Mouse (Mus musculus) stomach, embryonic 15.5 days (tissue): ENCODE results near the gene Olfr718-ps1. TPM values are rescaled to one million over a fixed set of nuclear protein-coding genes. Genes with fewer than 3 reads are reported as not detected.
"Not testable (repeated sequence)": the region's sequence is repeated elsewhere in the genome, so short reads cannot be mapped to it uniquely, and the experiment has no call there.

Source experiments
- ATAC-seq: fragments of 200-750 bp; cut with Nextera tagmentation; 2 replicates; pipeline ENCODE4 v1.8.0; 2017; ENCODE audit warnings: low read depth, moderate number of reproducible peaks, moderate TSS enrichment; ENCODE audit not compliant: insufficient read depth, low FRiP score
- H3K27ac ChIP-seq: fragments of 300-500 bp; sonication (generic); 2 replicates; pipeline ENCODE4 v1.5.1; 2015; ENCODE audit warnings: mild to moderate bottlenecking, inconsistent platforms
- H3K27me3 ChIP-seq: fragments of 300-500 bp; sonication (generic); replicated peaks from 2 replicates; pipeline ENCODE4 v1.6.1; 2015; ENCODE audit warnings: inconsistent platforms
- H3K36me3 ChIP-seq: fragments of 300-500 bp; sonication (generic); 2 replicates; pipeline ENCODE4 v1.6.1; 2015; ENCODE audit warnings: inconsistent platforms
- H3K4me1 ChIP-seq: fragments of 300-500 bp; sonication (generic); 2 replicates; pipeline ENCODE4 v1.6.1; 2015; ENCODE audit warnings: inconsistent platforms
- H3K4me2 ChIP-seq: fragments of 300-500 bp; sonication (generic); 2 replicates; pipeline ENCODE4 v1.6.1; 2015; ENCODE audit warnings: mild to moderate bottlenecking, inconsistent platforms
- H3K4me3 ChIP-seq: fragments of 300-500 bp; sonication (generic); replicated peaks from 2 replicates; pipeline ENCODE4 v1.5.1; 2015; ENCODE audit warnings: inconsistent platforms
- H3K9ac ChIP-seq: fragments of 300-500 bp; sonication (generic); 2 replicates; pipeline ENCODE4 v1.6.1; 2015; ENCODE audit warnings: inconsistent platforms
- H3K9me3 ChIP-seq: fragments of 300-500 bp; sonication (generic); 2 replicates; pipeline ENCODE4 v1.6.1; 2016; ENCODE audit warnings: inconsistent platforms
- WGBS: fragments of 180-500 bp; shearing (Covaris S2); methylation state at CpG from one replicate; pipeline ENCODE4 v1.1.7; 2015; 5-methylcytosine and 5-hydroxymethylcytosine counted together
- polyA plus RNA-seq: library from polyadenylated mRNA; unstranded; fragments of >200 nt; fragmentation: Nextera tagmentation; extraction: Ambion mirVana; gene quantifications from 2 replicates; pipeline ENCODE4 v1.2.1, GENCODE M21; 2015

Gene Olfr718-ps1
- not detected in 2 replicates for polyA plus RNA-seq

- Histone ChIP-seq H3K36me3 (no peaks in the 10 kb centered on the region), H3K27me3 (no peaks in the 10 kb centered on the region), H3K9ac (no peak within 1 kb of the TSS), H3K27ac (no peak within 1 kb of the TSS), H3K9me3 (no peaks in the 10 kb centered on the region), H3K4me1 (no peaks in the 10 kb centered on the region), H3K4me2 (no peak within 1 kb of the TSS), H3K4me3 (no peak within 1 kb of the TSS)
- ATAC-seq: no peak
- WGBS: 70% methylated on average over 3 of the region's 3 CpGs
These were observed at the start of gene Olfr718-ps1 for GRCm38 (mm10) chr5:143147481-143147880. Olfr718-ps1 (minus strand) TSS chr5:143147581.

- Histone ChIP-seq H3K4me1 (no peaks in the 10 kb centered on the region), H3K9ac (no peak overlapping the region), H3K4me3 (no peak overlapping the region), H3K36me3 (no peaks in the 10 kb centered on the region), H3K9me3 (no peaks in the 10 kb centered on the region), H3K27ac (no peak overlapping the region), H3K27me3 (no peaks in the 10 kb centered on the region), H3K4me2 (no peak overlapping the region)
- ATAC-seq: no peak
- 79% methylated on average over 4 of the region's 4 CpGs for WGBS
These were observed 49.1 kb upstream of the Olfr718-ps1 start for GRCm38 (mm10) chr5:143196506-143196905.

- Histone ChIP-seq H3K9ac (no peak overlapping the region), H3K4me3 (no peak overlapping the region), H3K27ac (no peak overlapping the region), H3K36me3 (no peaks in the 10 kb centered on the region), H3K27me3 (no peaks in the 10 kb centered on the region), H3K4me1 (no peaks in the 10 kb centered on the region), H3K4me2 (no peak overlapping the region), H3K9me3 (no peaks in the 10 kb centered on the region)
- 55% methylated on average over 2 of the region's 2 CpGs for WGBS
- ATAC-seq: no peak
These were observed 47.8 kb upstream of the Olfr718-ps1 start for GRCm38 (mm10) chr5:143195166-143195565.

- not testable (repeated sequence) for H3K4me2 ChIP-seq, H3K27me3 ChIP-seq, ATAC-seq, H3K9me3 ChIP-seq, H3K36me3 ChIP-seq, H3K4me1 ChIP-seq, H3K9ac ChIP-seq, H3K4me3 ChIP-seq, H3K27ac ChIP-seq
- 56% methylated on average over 8 of the region's 8 CpGs for WGBS
These were observed 47.4 kb upstream of the Olfr718-ps1 start for GRCm38 (mm10) chr5:143194747-143195146.

- 85% methylated on average over 8 of the region's 8 CpGs for WGBS
These were observed 45.4 kb upstream of the Olfr718-ps1 start for GRCm38 (mm10) chr5:143192806-143193205.

GRCm38 (mm10) chr5:143188014-143188413 lies 40.6 kb upstream of the Olfr718-ps1 start:
- H3K36me3 ChIP-seq, H3K4me2 ChIP-seq, H3K9me3 ChIP-seq, ATAC-seq, H3K27ac ChIP-seq, H3K4me1 ChIP-seq, H3K9ac ChIP-seq, H3K27me3 ChIP-seq, H3K4me3 ChIP-seq: not testable (repeated sequence)
- 56% methylated on average over 1 of the region's 1 CpGs for WGBS

More at GRCm38 (mm10) chr5:143192806-143193205, 45.4 kb upstream of the Olfr718-ps1 start:
- H3K27me3 ChIP-seq: no peaks in the 10 kb centered on the region
- H3K4me2 ChIP-seq: no peak overlapping the region
- H3K4me3 ChIP-seq: no peak overlapping the region
- no peak overlapping the region for H3K9ac ChIP-seq
- no peak for ATAC-seq
- no peaks in the 10 kb centered on the region for H3K36me3 ChIP-seq
- H3K4me1 ChIP-seq: no peaks in the 10 kb centered on the region
- H3K27ac ChIP-seq: no peak overlapping the region
- H3K9me3 ChIP-seq: no peaks in the 10 kb centered on the region

- Histone ChIP-seq H3K4me2 (peak within 1 kb of the TSS; percentile 82), H3K27me3 (no peaks in the 10 kb centered on the region), H3K27ac (peak within 1 kb of the TSS; percentile 83), H3K36me3 (peaks cover 29% of the 10 kb centered on the region), H3K9me3 (no peaks in the 10 kb centered on the region), H3K4me1 (peaks cover 10% of the 10 kb centered on the region), H3K9ac (peak within 1 kb of the TSS; percentile 65), H3K4me3 (peak within 1 kb of the TSS; percentile 85)
- peak; percentile 95 for ATAC-seq
- WGBS: under 1% methylated on average over 58 of the region's 58 CpGs
These were observed 33.1 kb upstream of the Olfr718-ps1 start, which contains the start of the genes Rbak and Spdye4b for GRCm38 (mm10) chr5:143180255-143181076. Rbak (minus strand) TSS chr5:143180775. Spdye4b (plus strand) TSS chr5:143181017.

- 31% methylated on average over 6 of the region's 6 CpGs for WGBS
- H3K4me2 ChIP-seq: peak overlapping the region; percentile 82
- peaks cover 10% of the 10 kb centered on the region for H3K4me1 ChIP-seq
- no peak overlapping the region for H3K27ac ChIP-seq
- no peak overlapping the region for H3K9ac ChIP-seq
- H3K9me3 ChIP-seq: no peaks in the 10 kb centered on the region
- peaks cover 42% of the 10 kb centered on the region for H3K36me3 ChIP-seq
- H3K4me3 ChIP-seq: peak overlapping the region; percentile 85; the same call in 1 of the 2 replicates
- ATAC-seq: no peak
- no peaks in the 10 kb centered on the region for H3K27me3 ChIP-seq
These were observed 31.8 kb upstream of the Olfr718-ps1 start for GRCm38 (mm10) chr5:143179179-143179578.

- peaks cover 57% of the 10 kb centered on the region for H3K36me3 ChIP-seq
- 91% methylated on average over 3 of the region's 3 CpGs for WGBS
These were observed 30.3 kb upstream of the Olfr718-ps1 start for GRCm38 (mm10) chr5:143177541-143178200.

GRCm38 (mm10) chr5:143175970-143176369 lies 28.6 kb upstream of the Olfr718-ps1 start:
- Histone ChIP-seq H3K4me1 (peaks cover 10% of the 10 kb centered on the region), H3K4me3 (no peak overlapping the region), H3K27me3 (no peaks in the 10 kb centered on the region), H3K9me3 (no peaks in the 10 kb centered on the region), H3K4me2 (no peak overlapping the region), H3K36me3 (peaks cover 72% of the 10 kb centered on the region), H3K27ac (no peak overlapping the region), H3K9ac (no peak overlapping the region)
- 87% methylated on average over 4 of the region's 4 CpGs for WGBS
- ATAC-seq: no peak

More at GRCm38 (mm10) chr5:143177541-143178200, 30.3 kb upstream of the Olfr718-ps1 start:
- peaks cover 10% of the 10 kb centered on the region for H3K4me1 ChIP-seq
- no peak overlapping the region for H3K27ac ChIP-seq
- H3K4me2 ChIP-seq: no peak overlapping the region
- H3K4me3 ChIP-seq: no peak overlapping the region
- no peaks in the 10 kb centered on the region for H3K27me3 ChIP-seq
- H3K9me3 ChIP-seq: no peaks in the 10 kb centered on the region
- no peak for ATAC-seq
- no peak overlapping the region for H3K9ac ChIP-seq

- peak; percentile 85 for ATAC-seq
- H3K27me3 ChIP-seq: no peaks in the 10 kb centered on the region
- H3K4me2 ChIP-seq: peak overlapping the region; percentile 35
- WGBS: 13% methylated on average over 18 of the region's 18 CpGs
- H3K4me1 ChIP-seq: no peaks in the 10 kb centered on the region; the same call in 1 of the 2 replicates
- H3K36me3 ChIP-seq: no peaks in the 10 kb centered on the region
- H3K4me3 ChIP-seq: no peak overlapping the region
- H3K9ac ChIP-seq: no peak overlapping the region
- H3K9me3 ChIP-seq: no peaks in the 10 kb centered on the region
- H3K27ac ChIP-seq: no peak overlapping the region
These were observed 18.2 kb upstream of the Olfr718-ps1 start for GRCm38 (mm10) chr5:143165508-143166070.

- H3K27me3 ChIP-seq: peaks cover 14% of the 10 kb centered on the region
- no peaks in the 10 kb centered on the region for H3K9me3 ChIP-seq
- no peak overlapping the region for H3K9ac ChIP-seq
- no peaks in the 10 kb centered on the region for H3K36me3 ChIP-seq
- H3K4me2 ChIP-seq: no peak overlapping the region
- ATAC-seq: no peak
- H3K27ac ChIP-seq: no peak overlapping the region
- no peak overlapping the region for H3K4me3 ChIP-seq
- no peaks in the 10 kb centered on the region for H3K4me1 ChIP-seq
- 80% methylated on average over 3 of the region's 3 CpGs for WGBS
These were observed 8.2 kb upstream of the Olfr718-ps1 start for GRCm38 (mm10) chr5:143155534-143155933.
